Mouse (Mus musculus) forebrain, embryonic 12.5 days (tissue): Measurements from ENCODE around the gene Gpbp1. TPM values are rescaled to one million over a fixed set of nuclear protein-coding genes. Genes with fewer than 3 reads are reported as not detected.

Source experiments
- ATAC-seq: fragments of 200-750 bp; cut with Nextera tagmentation; 2 replicates; pipeline ENCODE4 v1.8.0; 2017; ENCODE audit warnings: moderate TSS enrichment; ENCODE audit not compliant: low FRiP score
- H3K27ac ChIP-seq: fragments of 300-500 bp; sonication (generic); 2 replicates; pipeline ENCODE4 v1.5.1; 2016; ENCODE audit warnings: mild to moderate bottlenecking
- H3K27me3 ChIP-seq: fragments of 300-500 bp; sonication (generic); 2 replicates; pipeline ENCODE4 v1.6.1; 2016; ENCODE audit warnings: mild to moderate bottlenecking
- H3K36me3 ChIP-seq: fragments of 300-500 bp; sonication (generic); replicated peaks from 2 replicates; pipeline ENCODE4 v1.6.1; 2016; ENCODE audit warnings: mild to moderate bottlenecking
- H3K4me1 ChIP-seq: fragments of 300-500 bp; sonication (generic); 2 replicates; pipeline ENCODE4 v1.6.1; 2016
- H3K4me2 ChIP-seq: fragments of 300-500 bp; sonication (generic); 2 replicates; pipeline ENCODE4 v1.6.1; 2016; ENCODE audit warnings: mild to moderate bottlenecking, moderate library complexity
- H3K4me3 ChIP-seq: fragments of 300-500 bp; sonication (generic); replicated peaks from 2 replicates; pipeline ENCODE4 v1.5.1; 2016; ENCODE audit warnings: mild to moderate bottlenecking
- H3K9ac ChIP-seq: fragments of 300-500 bp; sonication (generic); 2 replicates; pipeline ENCODE4 v1.6.1; 2016; ENCODE audit warnings: mild to moderate bottlenecking
- H3K9me3 ChIP-seq: fragments of 300-500 bp; sonication (generic); 2 replicates; pipeline ENCODE4 v1.6.1; 2016
- WGBS: fragments of 180-500 bp; shearing (Covaris S2); methylation state at CpG from one replicate; pipeline ENCODE4 v1.1.7; 2016; 5-methylcytosine and 5-hydroxymethylcytosine counted together
- polyA plus RNA-seq: library from polyadenylated mRNA; unstranded; fragments of >200 nt; fragmentation: Nextera tagmentation; extraction: Ambion mirVana; gene quantifications from 2 replicates; pipeline ENCODE4 v1.2.1, GENCODE M21; 2016

Gene Gpbp1
- polyA plus RNA-seq, 1 experiment from 2014 or later, result 124 TPM

- H3K27ac ChIP-seq, result no peak overlapping the region
- no peak overlapping the region for H3K9ac ChIP-seq
- H3K4me2 ChIP-seq, result no peak overlapping the region
- no peaks in the 10 kb centered on the region for H3K9me3 ChIP-seq
- H3K27me3 ChIP-seq, result no peaks in the 10 kb centered on the region
- 88% methylated on average over 5 of the region's 5 CpGs for WGBS
- no peaks in the 10 kb centered on the region for H3K4me1 ChIP-seq
- no peak for ATAC-seq
- H3K36me3 ChIP-seq, result no peaks in the 10 kb centered on the region
- H3K4me3 ChIP-seq, result no peak overlapping the region
Observed at GRCm38 (mm10) chr13:111391426-111391825, 98.5 kb downstream of the Gpbp1 start.

- 88% methylated on average over 1 of the region's 1 CpGs for WGBS
- no peaks in the 10 kb centered on the region for H3K4me1 ChIP-seq
- no peaks in the 10 kb centered on the region for H3K9me3 ChIP-seq
- no peak overlapping the region for H3K9ac ChIP-seq
- H3K36me3 ChIP-seq, result no peaks in the 10 kb centered on the region
- no peaks in the 10 kb centered on the region for H3K27me3 ChIP-seq
- ATAC-seq, result no peak
- H3K4me3 ChIP-seq, result no peak overlapping the region
- no peak overlapping the region for H3K27ac ChIP-seq
- H3K4me2 ChIP-seq, result no peak overlapping the region
Observed at GRCm38 (mm10) chr13:111391011-111391410, 98.9 kb downstream of the Gpbp1 start.

GRCm38 (mm10) chr13:111384011-111384985, 105.6 kb downstream of the Gpbp1 start:
- WGBS, result 85% methylated on average over 12 of the region's 12 CpGs
- Histone ChIP-seq H3K27ac (no peak overlapping the region), H3K27me3 (no peaks in the 10 kb centered on the region), H3K4me1 (no peaks in the 10 kb centered on the region), H3K4me2 (no peak overlapping the region), H3K9me3 (no peaks in the 10 kb centered on the region), H3K36me3 (no peaks in the 10 kb centered on the region), H3K4me3 (no peak overlapping the region), H3K9ac (no peak overlapping the region)
- ATAC-seq, result no peak

Other genes starting within 250 kb of the Gpbp1 start
- gene Actbl2, start 235.1 kb downstream of the Gpbp1 start, polyA plus RNA-seq, result not detected in 2 replicates
- not detected in 2 replicates for gene Gm49496, start 59.8 kb upstream of the Gpbp1 start, polyA plus RNA-seq
- not detected in 2 replicates for gene Gm10198, start 102.7 kb upstream of the Gpbp1 start, polyA plus RNA-seq
- gene Mier3, start 190.9 kb upstream of the Gpbp1 start, polyA plus RNA-seq, result 26.0 and 26.5 TPM in 2 replicates